Mouse (Mus musculus) midbrain, embryonic 15.5 days (tissue): ENCODE results near the gene Cmtm6. TPM values are rescaled to one million over a fixed set of nuclear protein-coding genes. Genes with fewer than 3 reads are reported as not detected.

Experiments
- ATAC-seq: fragments of 200-750 bp; cut with Nextera tagmentation; replicated peaks from 2 replicates; pipeline ENCODE4 v1.8.0; 2017; ENCODE audit warnings: moderate TSS enrichment
- H3K27ac ChIP-seq: fragments of 300-500 bp; sonication (generic); 2 replicates; pipeline ENCODE4 v1.5.1; 2015; ENCODE audit warnings: mild to moderate bottlenecking, inconsistent platforms
- H3K27me3 ChIP-seq: fragments of 300-500 bp; sonication (generic); replicated peaks from 2 replicates; pipeline ENCODE4 v1.6.1; 2015; ENCODE audit warnings: inconsistent platforms
- H3K36me3 ChIP-seq: fragments of 300-500 bp; sonication (generic); replicated peaks from 2 replicates; pipeline ENCODE4 v1.6.1; 2015; ENCODE audit warnings: inconsistent platforms
- H3K4me1 ChIP-seq: fragments of 300-500 bp; sonication (generic); 2 replicates; pipeline ENCODE4 v1.6.1; 2015; ENCODE audit warnings: inconsistent platforms
- H3K4me2 ChIP-seq: fragments of 300-500 bp; sonication (generic); 2 replicates; pipeline ENCODE4 v1.6.1; 2015; ENCODE audit warnings: inconsistent platforms, mild to moderate bottlenecking, moderate library complexity
- H3K4me3 ChIP-seq: fragments of 300-500 bp; sonication (generic); 2 replicates; pipeline ENCODE4 v1.5.1; 2015; ENCODE audit warnings: mild to moderate bottlenecking, inconsistent platforms
- H3K9ac ChIP-seq: fragments of 300-500 bp; sonication (generic); 2 replicates; pipeline ENCODE4 v1.6.1; 2015; ENCODE audit warnings: mild to moderate bottlenecking, inconsistent platforms
- H3K9me3 ChIP-seq: fragments of 300-500 bp; sonication (generic); 2 replicates; pipeline ENCODE4 v1.6.1; 2016; ENCODE audit warnings: inconsistent platforms
- WGBS: fragments of 180-500 bp; shearing (Covaris S2); methylation state at CpG from one replicate; pipeline ENCODE4 v1.1.7; 2015; ENCODE audit warnings: mixed read lengths; 5-methylcytosine and 5-hydroxymethylcytosine counted together
- polyA plus RNA-seq: library from polyadenylated mRNA; unstranded; fragments of >200 nt; fragmentation: Nextera tagmentation; extraction: Ambion mirVana; gene quantifications from 2 replicates; pipeline ENCODE4 v1.2.1, GENCODE M21; 2015

Cmtm6 gene
- polyA plus RNA-seq, 1 experiment from 2014 or later, result 18.3 TPM

DNA sequence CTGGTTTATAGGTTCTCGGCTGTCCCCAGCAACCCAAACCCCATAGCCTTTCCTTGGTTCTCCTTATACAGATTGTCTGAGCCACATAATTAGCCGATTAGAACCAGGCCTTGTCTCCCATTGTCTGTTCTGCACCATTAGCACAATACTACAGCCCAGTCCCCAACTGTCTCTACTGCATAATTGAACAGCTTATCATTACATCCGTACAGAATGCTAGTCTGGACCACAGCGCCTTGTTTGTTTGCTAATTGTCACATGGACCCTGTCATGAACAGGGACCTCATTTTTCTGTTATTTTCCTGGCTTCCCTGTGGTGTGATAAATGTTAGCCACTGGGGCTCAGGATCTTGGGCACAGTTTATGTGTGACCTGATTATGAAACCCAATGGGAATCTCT is 29.0 kb downstream of the Cmtm6 start:
- no peak overlapping the region for H3K4me2 ChIP-seq
- H3K27me3 ChIP-seq, result no peaks in the 10 kb centered on the region
- H3K9me3 ChIP-seq, result no peaks in the 10 kb centered on the region
- WGBS, result 68% methylated on average over 4 of the region's 4 CpGs
- no peak overlapping the region for H3K27ac ChIP-seq
- no peak for ATAC-seq
- H3K4me3 ChIP-seq, result no peak overlapping the region
- H3K4me1 ChIP-seq, result no peaks in the 10 kb centered on the region
- H3K9ac ChIP-seq, result no peak overlapping the region
- H3K36me3 ChIP-seq, result no peaks in the 10 kb centered on the region

DNA sequence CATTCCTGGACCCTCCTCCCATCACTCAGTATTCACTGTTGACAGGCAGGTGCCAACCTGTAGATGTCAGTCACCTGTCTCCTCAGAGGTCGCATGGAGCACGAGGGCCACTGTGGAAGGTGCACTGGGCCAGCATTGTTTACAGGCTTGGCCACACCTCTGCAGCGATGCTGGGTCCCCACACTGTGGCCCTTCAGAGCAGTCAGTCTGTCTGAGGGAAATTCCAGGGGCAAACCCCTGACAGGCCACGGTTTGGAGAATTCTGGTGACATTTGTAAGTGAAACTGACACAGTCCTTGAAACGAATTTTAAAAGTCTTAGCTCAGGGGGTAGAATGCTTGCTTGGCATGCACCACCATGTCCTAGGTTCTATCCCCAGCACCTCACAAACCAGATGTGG is 29.4 kb downstream of the Cmtm6 start:
- Histone ChIP-seq H3K4me3 (no peak overlapping the region), H3K27me3 (no peaks in the 10 kb centered on the region), H3K36me3 (no peaks in the 10 kb centered on the region), H3K4me1 (no peaks in the 10 kb centered on the region), H3K9ac (no peak overlapping the region), H3K9me3 (no peaks in the 10 kb centered on the region), H3K27ac (no peak overlapping the region), H3K4me2 (no peak overlapping the region)
- ATAC-seq, result no peak
- WGBS, result 88% methylated on average over 5 of the region's 5 CpGs

- Histone ChIP-seq H3K9me3 (no peaks in the 10 kb centered on the region), H3K27ac (no peak overlapping the region), H3K9ac (no peak overlapping the region), H3K27me3 (no peaks in the 10 kb centered on the region), H3K36me3 (no peaks in the 10 kb centered on the region), H3K4me3 (no peak overlapping the region), H3K4me2 (no peak overlapping the region), H3K4me1 (no peaks in the 10 kb centered on the region)
- 75% methylated on average over 11 of the region's 11 CpGs for WGBS
- no peak for ATAC-seq
These were observed 30.9 kb downstream of the Cmtm6 start for GRCm38 (mm10) chr9:114761848-114762247.

DNA sequence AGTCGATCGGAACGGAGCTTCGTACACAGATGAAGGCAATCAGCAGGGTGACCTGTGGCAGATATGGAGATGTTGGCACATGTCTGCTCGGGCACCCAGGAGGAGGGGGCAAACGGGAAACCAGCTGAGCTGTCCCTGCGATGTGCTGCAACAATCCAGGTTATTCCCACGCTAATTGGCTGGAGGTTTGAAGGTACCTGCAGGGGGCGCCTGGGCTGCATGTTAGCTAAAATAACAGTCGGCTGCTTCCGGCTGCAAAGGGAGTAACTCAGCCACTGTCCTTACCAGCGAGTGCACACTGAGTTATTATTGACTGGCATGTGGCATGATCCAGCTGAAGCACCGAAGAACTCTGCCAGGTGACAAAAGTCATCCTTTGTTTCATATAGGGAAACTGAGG is 32.4 kb downstream of the Cmtm6 start:
- Histone ChIP-seq H3K36me3 (no peaks in the 10 kb centered on the region), H3K9me3 (no peaks in the 10 kb centered on the region), H3K4me1 (no peaks in the 10 kb centered on the region), H3K4me3 (no peak overlapping the region), H3K27me3 (no peaks in the 10 kb centered on the region), H3K4me2 (no peak overlapping the region), H3K9ac (no peak overlapping the region), H3K27ac (no peak overlapping the region)
- 61% methylated on average over 13 of the region's 13 CpGs for WGBS
- ATAC-seq, result no peak

GRCm38 (mm10) chr9:114767030-114767429 is 36.1 kb downstream of the Cmtm6 start:
- Histone ChIP-seq H3K9me3 (no peaks in the 10 kb centered on the region), H3K4me3 (no peak overlapping the region), H3K27ac (no peak overlapping the region), H3K27me3 (no peaks in the 10 kb centered on the region), H3K9ac (no peak overlapping the region), H3K36me3 (no peaks in the 10 kb centered on the region), H3K4me2 (no peak overlapping the region), H3K4me1 (no peaks in the 10 kb centered on the region)
- ATAC-seq, result peak; percentile 82
- 57% methylated on average over 13 of the region's 13 CpGs for WGBS

DNA sequence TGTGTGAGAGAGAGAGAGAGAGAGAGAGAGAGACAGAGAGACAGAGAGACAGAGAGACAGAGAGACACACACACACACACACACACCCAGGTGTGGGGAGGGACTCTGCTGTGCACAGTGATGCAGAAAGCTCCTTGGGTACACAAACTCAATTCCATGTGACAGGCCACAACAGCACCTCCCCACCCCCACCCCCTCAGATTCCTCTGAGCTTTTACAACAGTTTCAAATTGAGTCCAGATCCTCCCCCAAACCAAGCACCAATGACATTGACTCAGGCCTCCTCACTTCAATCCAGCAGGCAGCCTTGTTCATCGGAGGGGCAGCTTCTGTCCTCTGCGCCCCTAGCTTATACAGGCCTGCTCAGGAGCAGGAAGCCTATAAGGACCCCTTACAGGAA is 36.6 kb downstream of the Cmtm6 start:
- WGBS, result 86% methylated on average over 2 of the region's 2 CpGs

GRCm38 (mm10) chr9:114768066-114768465 is 37.1 kb downstream of the Cmtm6 start:
- no peak overlapping the region for H3K4me2 ChIP-seq
- no peaks in the 10 kb centered on the region for H3K36me3 ChIP-seq
- no peaks in the 10 kb centered on the region for H3K27me3 ChIP-seq
- no peaks in the 10 kb centered on the region for H3K9me3 ChIP-seq
- H3K4me3 ChIP-seq, result no peak overlapping the region
- no peak overlapping the region for H3K9ac ChIP-seq
- H3K27ac ChIP-seq, result no peak overlapping the region
- H3K4me1 ChIP-seq, result no peaks in the 10 kb centered on the region
- no peak for ATAC-seq
- 62% methylated on average over 10 of the region's 10 CpGs for WGBS

More for the DNA sequence above, 36.6 kb downstream of the Cmtm6 start:
- Histone ChIP-seq H3K27me3 (no peaks in the 10 kb centered on the region), H3K9ac (no peak overlapping the region), H3K4me1 (no peaks in the 10 kb centered on the region), H3K36me3 (no peaks in the 10 kb centered on the region), H3K4me3 (no peak overlapping the region), H3K4me2 (no peak overlapping the region), H3K27ac (no peak overlapping the region), H3K9me3 (no peaks in the 10 kb centered on the region)
- no peak for ATAC-seq

GRCm38 (mm10) chr9:114770224-114770623 is 39.3 kb downstream of the Cmtm6 start:
- ATAC-seq, result no peak
- H3K27ac ChIP-seq, result no peak overlapping the region
- H3K9me3 ChIP-seq, result no peaks in the 10 kb centered on the region
- H3K9ac ChIP-seq, result no peak overlapping the region
- H3K27me3 ChIP-seq, result no peaks in the 10 kb centered on the region
- no peaks in the 10 kb centered on the region for H3K36me3 ChIP-seq
- H3K4me2 ChIP-seq, result no peak overlapping the region
- no peak overlapping the region for H3K4me3 ChIP-seq
- peaks cover 2% of the 10 kb centered on the region; the same call in 1 of the 2 replicates for H3K4me1 ChIP-seq
- 88% methylated on average over 4 of the region's 4 CpGs for WGBS

- Histone ChIP-seq H3K4me2 (no peak overlapping the region), H3K9me3 (no peaks in the 10 kb centered on the region), H3K36me3 (no peaks in the 10 kb centered on the region), H3K9ac (no peak overlapping the region), H3K27me3 (no peaks in the 10 kb centered on the region), H3K27ac (no peak overlapping the region), H3K4me3 (no peak overlapping the region), H3K4me1 (peaks cover 3% of the 10 kb centered on the region; the same call in 1 of the 2 replicates)
- ATAC-seq, result no peak
- WGBS, result 89% methylated on average over 7 of the region's 7 CpGs
These were observed 40.6 kb downstream of the Cmtm6 start for GRCm38 (mm10) chr9:114771565-114771964.

- WGBS, result 83% methylated on average over 6 of the region's 6 CpGs
These were observed 43.7 kb downstream of the Cmtm6 start for GRCm38 (mm10) chr9:114774629-114775028.

GRCm38 (mm10) chr9:114775272-114775671 is 44.4 kb downstream of the Cmtm6 start:
- no peaks in the 10 kb centered on the region for H3K9me3 ChIP-seq
- no peaks in the 10 kb centered on the region for H3K36me3 ChIP-seq
- peaks cover 7% of the 10 kb centered on the region for H3K4me1 ChIP-seq
- ATAC-seq, result no peak
- WGBS, result 71% methylated on average over 4 of the region's 4 CpGs
- no peak overlapping the region for H3K4me3 ChIP-seq
- no peaks in the 10 kb centered on the region for H3K27me3 ChIP-seq
- no peak overlapping the region for H3K27ac ChIP-seq
- no peak overlapping the region for H3K4me2 ChIP-seq
- H3K9ac ChIP-seq, result no peak overlapping the region

More at GRCm38 (mm10) chr9:114774629-114775028, 43.7 kb downstream of the Cmtm6 start:
- no peaks in the 10 kb centered on the region for H3K9me3 ChIP-seq
- H3K4me2 ChIP-seq, result no peak overlapping the region
- ATAC-seq, result no peak
- no peak overlapping the region for H3K27ac ChIP-seq
- no peak overlapping the region for H3K4me3 ChIP-seq
- H3K27me3 ChIP-seq, result no peaks in the 10 kb centered on the region
- H3K9ac ChIP-seq, result no peak overlapping the region
- peaks cover 3% of the 10 kb centered on the region; the same call in 1 of the 2 replicates for H3K4me1 ChIP-seq
- H3K36me3 ChIP-seq, result no peaks in the 10 kb centered on the region

DNA sequence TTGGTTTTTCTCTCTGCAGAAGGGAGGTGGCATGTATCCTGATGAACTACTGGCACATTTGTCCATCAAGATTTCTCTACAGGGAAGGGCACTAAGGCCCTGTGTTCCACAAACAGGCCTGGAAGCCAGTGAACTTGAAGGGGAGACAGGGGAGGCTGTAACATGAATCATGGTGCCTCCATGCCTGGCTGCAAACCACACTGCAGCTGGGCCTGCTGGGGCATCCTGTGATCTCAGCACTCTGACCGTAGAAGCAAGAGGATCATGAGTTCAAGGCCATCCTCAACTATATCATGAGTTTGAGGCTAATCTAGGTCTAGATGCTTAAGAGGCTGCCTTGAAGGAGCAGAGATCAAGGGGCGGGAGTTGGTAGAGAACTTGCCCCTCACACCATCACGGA is 45.4 kb downstream of the Cmtm6 start:
- H3K4me1 ChIP-seq, result peaks cover 17% of the 10 kb centered on the region
- no peak overlapping the region for H3K9ac ChIP-seq
- no peak overlapping the region for H3K27ac ChIP-seq
- H3K9me3 ChIP-seq, result no peaks in the 10 kb centered on the region
- ATAC-seq, result no peak
- no peaks in the 10 kb centered on the region for H3K27me3 ChIP-seq
- H3K36me3 ChIP-seq, result no peaks in the 10 kb centered on the region
- no peak overlapping the region for H3K4me2 ChIP-seq
- WGBS, result 83% methylated on average over 3 of the region's 3 CpGs
- H3K4me3 ChIP-seq, result no peak overlapping the region

GRCm38 (mm10) chr9:114777178-114778046 is 46.5 kb downstream of the Cmtm6 start:
- Histone ChIP-seq H3K4me3 (no peak overlapping the region), H3K27ac (no peak overlapping the region), H3K9ac (no peak overlapping the region), H3K36me3 (no peaks in the 10 kb centered on the region), H3K27me3 (no peaks in the 10 kb centered on the region), H3K9me3 (no peaks in the 10 kb centered on the region), H3K4me2 (no peak overlapping the region), H3K4me1 (peaks cover 24% of the 10 kb centered on the region)
- 87% methylated on average over 6 of the region's 6 CpGs for WGBS
- no peak for ATAC-seq
